ENCODE assay signal across 24 mouse cellular contexts in genomic region chr14:17983390-17983789, GRCm38 (mm10).
"Had no signal": no experiment of that assay in that cellular context is flagged by ENCODE, and none has a peak within 500 bp of the region (broad histone marks: within the 10 kb centered on the region; RNA-seq: fewer than 3 reads in every experiment).

No protein-coding gene starts in this region.

- H3K36me3 ChIP-seq: kidney, embryonic 15.5 days; liver, embryonic 12.5 days; liver, embryonic 15.5 days; lung, embryonic 15.5 days; midbrain, embryonic 10.5 days; midbrain, embryonic 13.5 days; stomach, embryonic 15.5 days had no signal

- ATAC-seq: liver, embryonic 12.5 days; midbrain, embryonic 13.5 days; midbrain, embryonic 16.5 days had no signal

- H3K27me3 ChIP-seq: kidney, embryonic 15.5 days; liver, embryonic 12.5 days; liver, embryonic 15.5 days; lung, embryonic 15.5 days; midbrain, embryonic 13.5 days; stomach, embryonic 15.5 days had no signal

- H3K27ac ChIP-seq: kidney, embryonic 15.5 days; left cerebral cortex, adult 2 months; liver, embryonic 12.5 days; liver, embryonic 15.5 days; lung, embryonic 15.5 days; macrophage; midbrain, embryonic 10.5 days; midbrain, embryonic 13.5 days; stomach, embryonic 15.5 days had no signal

- H3K4me2 ChIP-seq: kidney, embryonic 15.5 days; liver, embryonic 12.5 days; liver, embryonic 15.5 days; lung, embryonic 15.5 days; midbrain, embryonic 13.5 days; stomach, embryonic 15.5 days had no signal

- H3K9ac ChIP-seq: kidney, embryonic 15.5 days; liver, embryonic 12.5 days; liver, embryonic 15.5 days; lung, embryonic 15.5 days; midbrain, embryonic 13.5 days; stomach, embryonic 15.5 days had no signal

- H3K4me3 ChIP-seq: kidney, embryonic 15.5 days; left cerebral cortex, adult 2 months; liver, embryonic 12.5 days; liver, embryonic 15.5 days; lung, embryonic 15.5 days; megakaryocyte, embryonic 14.5 days; midbrain, embryonic 10.5 days; midbrain, embryonic 13.5 days; myocyte; stomach, embryonic 15.5 days had no signal

- DNase-seq: kidney, adult 11 months; kidney, adult 8-10 months; kidney, postnatal 10 days; kidney, postnatal 36 days; layer of hippocampus, postnatal 36 days; lung, adult 18-20 months; lung, postnatal 14 days; right cerebral cortex, postnatal 25 days; spleen, adult 18-20 months; thymus, adult 2 months; thymus, postnatal 14 days; thymus, postnatal 4 days had no signal

- H3K4me1 ChIP-seq: kidney, embryonic 15.5 days; liver, embryonic 12.5 days; liver, embryonic 15.5 days; lung, embryonic 15.5 days; midbrain, embryonic 10.5 days; stomach, embryonic 15.5 days had no signal

- H3K9me3 ChIP-seq: kidney, embryonic 15.5 days; liver, embryonic 12.5 days; liver, embryonic 15.5 days; lung, embryonic 15.5 days; megakaryocyte, embryonic 14.5 days; midbrain, embryonic 10.5 days; midbrain, embryonic 13.5 days; stomach, embryonic 15.5 days had no signal
